Mouse (Mus musculus) megakaryocyte, embryonic 14.5 days (primary cell): ENCODE results near the gene Invs.

Source experiments
- FLI1 ChIP-seq: IDR thresholded peaks from 2 replicates; pipeline ENCODE4 v1.6.1; 2012; ENCODE audit warnings: low read length, inconsistent platforms, mixed read lengths
- GATA1 ChIP-seq: IDR thresholded peaks from 3 replicates; pipeline ENCODE4 v1.6.1; 2012; ENCODE audit warnings: mixed read lengths, low read length, inconsistent platforms, borderline replicate concordance

- TF ChIP-seq GATA1 (no peak), FLI1 (no peak)
These were observed 91.5 kb downstream of the Invs start for GRCm38 (mm10) chr4:48371037-48371436.
